Mouse (Mus musculus) kidney, postnatal 0 days (tissue): Measurements from ENCODE around the gene Fbxo34. TPM values are rescaled to one million over a fixed set of nuclear protein-coding genes. Genes with fewer than 3 reads are reported as not detected.

Source experiments
- ATAC-seq: fragments of 200-750 bp; cut with Nextera tagmentation; replicated peaks from 2 replicates; pipeline ENCODE4 v1.8.0; 2017; ENCODE audit warnings: low read depth, moderate number of reproducible peaks, moderate TSS enrichment, moderate library complexity; ENCODE audit not compliant: low FRiP score
- DNase-seq: peaks from one replicate; pipeline ENCODE4 v3.0.0-alpha.2; 2016; ENCODE audit warnings: low spot score
- H3K27ac ChIP-seq: fragments of 300-500 bp; sonication (generic); 2 replicates; pipeline ENCODE4 v1.5.1; 2014; ENCODE audit warnings: mild to moderate bottlenecking
- H3K27me3 ChIP-seq: fragments of 300-500 bp; sonication (generic); 2 replicates; pipeline ENCODE4 v1.6.1; 2014; ENCODE audit warnings: low read length, mixed read lengths; ENCODE audit not compliant: insufficient read depth
- H3K36me3 ChIP-seq: fragments of 300-500 bp; sonication (generic); 2 replicates; pipeline ENCODE4 v1.6.1; 2014; ENCODE audit warnings: low read length, mixed read lengths; ENCODE audit not compliant: insufficient read depth
- H3K4me1 ChIP-seq: fragments of 300-500 bp; sonication (generic); replicated peaks from 2 replicates; pipeline ENCODE4 v1.6.1; 2014; ENCODE audit warnings: antibody characterized with exemption, low read length, mixed read lengths; ENCODE audit not compliant: insufficient read depth
- H3K4me2 ChIP-seq: fragments of 300-500 bp; sonication (generic); 2 replicates; pipeline ENCODE4 v1.6.1; 2014; ENCODE audit warnings: mild to moderate bottlenecking, low read length, moderate library complexity, mixed read lengths
- H3K4me3 ChIP-seq: fragments of 300-500 bp; sonication (generic); replicated peaks from 2 replicates; pipeline ENCODE4 v1.5.1; 2014; ENCODE audit warnings: low read depth, low read length
- H3K9ac ChIP-seq: fragments of 300-500 bp; sonication (generic); 2 replicates; pipeline ENCODE4 v1.6.1; 2014; ENCODE audit warnings: low read depth, low read length
- H3K9me3 ChIP-seq: fragments of 300-500 bp; sonication (generic); replicated peaks from 2 replicates; pipeline ENCODE4 v1.6.1; 2016; ENCODE audit warnings: low read length, inconsistent platforms, mixed read lengths
- CTCF ChIP-seq: IDR thresholded peaks from 2 replicates; pipeline ENCODE4 v1.5.1; 2016; ENCODE audit warnings: antibody characterized with exemption, low read depth, mild to moderate bottlenecking, moderate library complexity
- WGBS: fragments of 180-500 bp; shearing (Covaris S2); extraction: QIAGEN DNeasy Blood & Tissue Kit; methylation state at CpG from one replicate; pipeline ENCODE4 v1.1.7; 2014; 5-methylcytosine and 5-hydroxymethylcytosine counted together
- polyA plus RNA-seq: library from polyadenylated mRNA; unstranded; fragments of >200 nt; fragmentation: Nextera tagmentation; extraction: Ambion mirVana; gene quantifications from 2 replicates; pipeline ENCODE4 v1.2.1, GENCODE M21; 2015

Gene Fbxo34
- polyA plus RNA-seq, 1 experiment from 2014 or later = 18.9 TPM

DNA sequence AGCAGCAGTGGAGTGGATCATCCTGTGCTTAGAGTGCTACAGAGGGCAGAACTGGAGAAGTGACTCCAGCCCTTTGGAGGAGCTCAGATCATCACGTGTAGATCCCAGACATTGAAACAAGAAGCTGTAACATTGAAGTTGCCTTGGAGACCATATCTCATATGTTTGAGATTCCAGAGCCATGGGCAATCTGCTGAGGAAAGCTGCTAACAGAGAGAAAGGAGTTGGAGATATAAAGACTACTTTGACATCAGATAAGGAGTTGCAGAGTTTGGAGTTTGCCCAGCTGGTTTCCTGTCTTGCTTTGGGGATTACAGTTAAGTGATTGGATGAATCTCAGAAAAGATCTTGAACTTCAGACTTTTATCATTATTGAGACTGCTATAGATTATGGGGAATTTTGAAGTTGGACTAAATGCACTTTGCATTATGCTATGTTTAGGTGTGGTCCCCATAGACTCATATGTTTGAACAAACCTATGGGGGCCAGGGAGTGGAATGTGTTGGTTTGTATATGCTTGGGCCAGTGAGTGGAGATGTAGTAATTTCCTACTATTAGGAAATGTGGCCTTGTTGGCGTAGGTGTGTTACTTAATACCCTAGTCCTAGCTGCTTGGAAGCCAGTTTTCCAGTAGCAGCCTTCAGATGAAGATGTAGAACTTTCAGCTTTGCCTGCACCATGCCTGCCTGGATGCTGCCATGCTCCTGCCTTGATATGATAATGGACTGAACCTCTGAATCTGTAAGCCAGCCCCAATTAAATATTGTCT is 43.6 kb downstream of the Fbxo34 start:
- H3K4me1 ChIP-seq = no peaks in the 10 kb centered on the region
- H3K9me3 ChIP-seq = no peaks in the 10 kb centered on the region
- no peaks in the 10 kb centered on the region for H3K36me3 ChIP-seq
- H3K4me2 ChIP-seq = no peak overlapping the region
- H3K27ac ChIP-seq = no peak overlapping the region
- no peak for TF ChIP-seq CTCF
- H3K9ac ChIP-seq = no peak overlapping the region
- no peak overlapping the region for H3K4me3 ChIP-seq
- WGBS = 94% methylated on average over 2 of the region's 2 CpGs
- DNase-seq (no peak), ATAC-seq (no peak)
- no peaks in the 10 kb centered on the region for H3K27me3 ChIP-seq

DNA sequence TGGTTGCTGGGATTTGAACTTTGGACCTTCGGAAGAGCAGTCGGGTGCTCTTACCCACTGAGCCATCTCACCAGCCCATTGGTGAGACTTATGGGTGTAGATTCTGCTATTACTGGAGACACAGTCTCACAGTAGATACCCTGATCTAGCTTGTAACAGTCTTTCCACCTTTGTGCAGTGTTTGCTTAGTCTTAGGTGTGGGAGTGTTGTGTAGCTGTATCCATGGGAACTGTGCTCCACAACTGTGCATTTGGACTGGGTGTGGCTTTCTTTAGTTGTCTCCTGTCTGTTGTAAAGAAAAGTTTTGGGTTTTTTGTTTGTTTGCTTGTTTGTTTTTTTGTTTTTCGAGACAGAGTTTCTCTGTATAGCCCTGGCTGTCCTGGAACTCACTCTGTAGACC is 45.7 kb downstream of the Fbxo34 start:
- no peaks in the 10 kb centered on the region for H3K9me3 ChIP-seq
- no peaks in the 10 kb centered on the region for H3K36me3 ChIP-seq
- H3K4me2 ChIP-seq = no peak overlapping the region
- no peak for TF ChIP-seq CTCF
- ATAC-seq (0 out of 2 replicates have a peak, but pooled peaks have one; percentile 21), DNase-seq (no peak)
- no peaks in the 10 kb centered on the region for H3K27me3 ChIP-seq
- WGBS = 94% methylated on average over 3 of the region's 3 CpGs
- no peak overlapping the region for H3K4me3 ChIP-seq
- no peak overlapping the region for H3K27ac ChIP-seq
- H3K4me1 ChIP-seq = no peaks in the 10 kb centered on the region
- H3K9ac ChIP-seq = no peak overlapping the region

DNA sequence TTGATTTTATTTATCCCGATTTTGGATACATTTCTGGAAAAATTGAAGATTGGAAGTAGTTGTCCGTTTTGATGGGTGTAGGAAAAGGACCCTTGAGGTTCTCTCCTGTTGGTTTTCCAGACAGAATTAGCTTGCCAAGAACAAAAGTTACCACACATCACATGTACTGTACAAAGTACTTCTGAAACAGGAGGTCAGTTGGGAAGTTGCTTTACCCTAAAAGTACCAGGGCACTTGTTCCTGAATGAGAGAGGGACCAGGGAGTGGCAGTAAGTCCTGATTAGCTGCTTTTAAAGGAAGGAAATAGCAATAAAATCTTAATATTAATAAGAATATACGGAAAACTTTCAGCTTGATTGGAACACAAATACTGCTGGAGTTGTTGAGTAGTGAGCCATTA is 46.9 kb downstream of the Fbxo34 start:
- H3K4me2 ChIP-seq = no peak overlapping the region
- TF ChIP-seq CTCF = no peak
- WGBS = 77% methylated on average over 3 of the region's 3 CpGs
- H3K4me3 ChIP-seq = no peak overlapping the region
- H3K4me1 ChIP-seq = no peaks in the 10 kb centered on the region
- no peaks in the 10 kb centered on the region for H3K36me3 ChIP-seq
- H3K9me3 ChIP-seq = no peaks in the 10 kb centered on the region
- H3K27ac ChIP-seq = no peak overlapping the region
- no peaks in the 10 kb centered on the region for H3K27me3 ChIP-seq
- ATAC-seq (no peak), DNase-seq (no peak)
- no peak overlapping the region for H3K9ac ChIP-seq

DNA sequence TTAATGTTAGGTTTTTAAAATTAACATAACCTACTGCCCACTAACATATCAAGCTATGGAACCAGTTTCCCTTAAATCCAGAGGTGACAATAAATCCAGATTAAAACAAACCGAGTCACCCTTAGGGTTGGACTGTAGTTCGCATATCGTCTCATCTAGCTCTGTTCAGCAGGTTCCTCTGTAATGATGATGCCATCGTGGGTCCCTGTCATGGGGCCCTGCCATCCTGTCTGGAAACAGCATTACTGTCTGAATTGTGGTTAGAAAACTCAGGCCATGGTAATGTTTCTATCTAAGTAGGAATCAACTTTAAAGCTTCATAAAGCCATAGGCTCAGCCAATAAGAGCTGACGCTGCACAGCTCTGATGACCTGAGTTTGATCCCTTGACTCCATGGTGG is 48.4 kb downstream of the Fbxo34 start:
- H3K4me3 ChIP-seq = no peak overlapping the region
- no peaks in the 10 kb centered on the region for H3K27me3 ChIP-seq
- no peaks in the 10 kb centered on the region for H3K36me3 ChIP-seq
- no peak overlapping the region for H3K27ac ChIP-seq
- H3K9me3 ChIP-seq = no peaks in the 10 kb centered on the region
- no peak for DNase-seq
- TF ChIP-seq CTCF = no peak
- H3K9ac ChIP-seq = no peak overlapping the region
- ATAC-seq = no peak
- H3K4me1 ChIP-seq = no peaks in the 10 kb centered on the region
- no peak overlapping the region for H3K4me2 ChIP-seq
- 71% methylated on average over 5 of the region's 5 CpGs for WGBS

DNA sequence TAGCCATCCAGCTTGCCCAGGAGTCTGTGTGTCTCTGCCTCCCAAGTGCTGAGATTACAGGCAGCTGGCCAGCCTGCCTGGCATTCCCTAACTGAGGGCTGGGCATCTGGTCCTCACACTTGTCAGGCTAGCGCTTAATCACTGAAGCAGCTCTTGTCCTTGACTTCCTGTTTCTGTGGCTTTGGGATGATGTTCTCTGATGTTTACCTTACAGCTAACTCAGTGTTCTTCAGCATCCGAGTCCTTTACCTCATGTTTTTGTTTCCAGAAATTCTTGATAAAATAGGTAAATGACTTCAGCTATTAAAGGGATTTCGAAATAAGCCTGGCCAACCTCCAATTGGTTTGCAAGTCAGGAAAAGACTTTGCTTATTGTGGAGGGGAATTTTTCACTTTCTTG is 53.8 kb downstream of the Fbxo34 start:
- Histone ChIP-seq H3K4me2 (no peak overlapping the region), H3K9ac (no peak overlapping the region), H3K36me3 (0 out of 2 replicates have a peak, but pooled peaks cover 3% of the 10 kb centered on the region), H3K4me1 (no peaks in the 10 kb centered on the region), H3K9me3 (no peaks in the 10 kb centered on the region), H3K27me3 (no peaks in the 10 kb centered on the region), H3K4me3 (no peak overlapping the region), H3K27ac (no peak overlapping the region)
- DNase-seq (no peak), ATAC-seq (no peak)
- WGBS = 83% methylated on average over 3 of the region's 3 CpGs
- TF ChIP-seq CTCF = no peak

DNA sequence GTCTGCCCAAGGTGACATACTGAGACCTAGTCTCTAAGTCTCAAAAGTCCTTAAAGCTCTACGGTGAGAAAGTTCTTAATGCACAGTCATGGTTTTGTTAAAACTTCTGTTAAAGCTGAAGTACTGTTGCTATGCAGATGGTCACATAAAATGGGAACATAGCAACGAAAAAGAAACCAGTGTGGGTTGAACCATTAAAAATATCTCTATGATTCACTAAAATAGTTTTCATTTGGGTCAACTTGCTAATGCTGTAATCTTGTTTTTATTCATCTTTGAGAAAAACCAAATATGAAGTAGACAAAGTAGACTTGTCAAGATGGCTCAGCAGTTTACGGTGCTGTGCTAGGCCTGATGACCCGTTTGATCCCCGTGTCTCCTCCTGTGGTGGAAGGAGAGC is 56.5 kb downstream of the Fbxo34 start:
- Histone ChIP-seq H3K9me3 (no peaks in the 10 kb centered on the region), H3K4me3 (no peak overlapping the region), H3K27me3 (no peaks in the 10 kb centered on the region), H3K27ac (no peak overlapping the region), H3K4me2 (no peak overlapping the region), H3K36me3 (0 out of 2 replicates have a peak, but pooled peaks cover 3% of the 10 kb centered on the region), H3K4me1 (no peaks in the 10 kb centered on the region), H3K9ac (no peak overlapping the region)
- no peak for TF ChIP-seq CTCF
- 91% methylated on average over 5 of the region's 5 CpGs for WGBS
- ATAC-seq = no peak
- no peak for DNase-seq

DNA sequence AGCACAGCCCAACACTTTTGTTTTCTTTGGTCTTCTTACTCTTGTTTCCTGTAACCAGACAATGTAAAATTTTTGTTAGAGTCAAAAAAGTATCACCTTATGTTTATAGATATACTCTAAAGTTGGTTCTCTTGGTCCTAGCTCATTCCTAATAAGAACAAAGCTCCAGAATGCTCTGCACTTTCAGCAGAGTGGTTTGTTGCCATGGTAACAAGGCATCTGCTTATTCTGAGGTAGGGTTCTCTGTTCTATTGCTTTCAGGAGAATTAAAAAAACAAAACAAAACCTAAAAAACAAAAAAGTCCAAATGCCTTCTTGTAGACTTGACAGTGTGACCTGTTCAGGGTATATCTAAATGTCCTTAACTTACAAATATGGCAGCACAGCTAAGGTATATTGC is 57.8 kb downstream of the Fbxo34 start:
- DNase-seq = no peak
- no peaks in the 10 kb centered on the region for H3K9me3 ChIP-seq
- H3K9ac ChIP-seq = no peak overlapping the region
- H3K4me2 ChIP-seq = no peak overlapping the region
- ATAC-seq = no peak
- H3K27me3 ChIP-seq = no peaks in the 10 kb centered on the region
- no peak overlapping the region for H3K4me3 ChIP-seq
- H3K4me1 ChIP-seq = no peaks in the 10 kb centered on the region
- no peak overlapping the region for H3K27ac ChIP-seq
- H3K36me3 ChIP-seq = 0 out of 2 replicates have a peak, but pooled peaks cover 3% of the 10 kb centered on the region
- no peak for TF ChIP-seq CTCF
